Mouse (Mus musculus) spleen, adult 2 months (tissue): Measurements from ENCODE around the gene Kntc1.

Experiments used
- CTCF ChIP-seq: fragments of 200-500 bp; IDR thresholded peaks from 2 replicates; pipeline ENCODE4 v1.5.1; 2011; ENCODE audit warnings: mild to moderate bottlenecking, inconsistent platforms; ENCODE audit not compliant: insufficient read depth, insufficient read length, insufficient replicate concordance; ENCODE audit errors: extremely low read depth
- POLR2A ChIP-seq: fragments of 200-500 bp; IDR thresholded peaks from 2 replicates; pipeline ENCODE4 v1.6.1; 2011; ENCODE audit warnings: low read depth, low read length, inconsistent platforms

GRCm38 (mm10) chr5:123842221-123842934 lies 92.9 kb downstream of the Kntc1 start:
- TF ChIP-seq POLR2A = no peak
- TF ChIP-seq CTCF = no peak
